Mouse (Mus musculus) lung, postnatal 36 days (tissue): ENCODE measurements around the gene Mllt3.

Source experiments
- DNase-seq: peaks from one replicate; pipeline ENCODE4 v3.0.0; 2022; ENCODE audit warnings: mixed read lengths

Gene Mllt3

DNA sequence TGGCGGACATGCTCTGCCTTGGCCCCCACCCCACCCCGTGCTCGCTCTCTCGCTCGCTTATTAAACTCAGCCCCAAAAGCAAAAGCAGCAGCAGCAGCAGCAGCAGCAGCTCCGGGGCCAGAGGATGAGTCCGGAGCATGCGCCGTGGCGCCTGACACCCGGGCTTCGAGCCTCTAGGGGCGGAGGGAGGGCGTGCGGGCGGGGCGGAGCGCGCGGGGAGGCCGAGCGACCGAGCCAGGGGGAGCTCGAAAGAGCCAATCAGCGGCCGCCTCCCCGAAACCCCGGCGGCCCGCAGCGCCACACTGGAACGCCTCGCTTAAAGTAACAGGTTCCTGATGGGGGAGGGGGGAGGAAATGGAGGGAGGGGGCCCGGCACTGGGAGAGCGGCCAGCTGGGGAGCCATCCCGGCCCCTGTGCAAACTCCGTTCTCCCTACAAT is at the start of gene Mllt3:
Mllt3 (minus strand) TSS at position 149 of the 438 bp plus-strand sequence.
- peak; percentile 96 for DNase-seq

GRCm38 (mm10) chr4:88082381-88082780 is 49.2 kb upstream of the Mllt3 start:
- DNase-seq = no peak

DNA sequence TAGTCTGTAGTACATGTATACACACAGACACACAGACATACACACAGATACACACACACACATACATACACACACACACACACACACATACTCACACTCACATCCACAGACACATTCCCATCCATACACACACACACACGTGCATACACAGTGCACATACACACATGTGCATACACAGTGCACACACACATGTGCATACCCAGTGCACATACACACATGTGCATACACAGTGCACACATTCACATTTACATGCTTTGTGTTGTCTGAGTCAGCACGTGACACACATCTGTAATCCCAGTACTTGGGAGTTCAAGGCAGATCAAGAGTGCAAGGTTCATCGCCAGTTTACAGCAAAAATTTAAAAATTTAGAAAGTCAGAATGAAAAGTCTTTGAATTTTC is 48.7 kb upstream of the Mllt3 start:
- DNase-seq = no peak

DNA sequence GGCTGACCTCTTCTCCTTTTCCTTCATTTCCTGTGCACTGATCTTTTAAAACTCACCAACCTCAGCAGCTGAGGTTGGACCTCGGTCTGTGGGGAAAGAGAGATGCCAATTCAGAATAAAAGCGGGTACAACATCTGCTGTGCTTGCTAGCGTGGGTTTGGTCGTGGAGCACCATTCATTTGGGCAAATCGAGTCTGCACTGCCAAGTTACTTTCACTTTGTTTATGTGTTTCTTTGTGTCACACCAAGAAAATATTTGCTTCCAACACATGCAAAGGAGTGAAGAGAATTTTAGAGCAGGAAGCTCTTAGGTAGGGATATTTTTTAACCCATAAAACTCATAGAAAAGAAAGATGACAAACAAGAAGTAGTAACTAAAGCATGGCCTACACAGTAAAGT is 48.3 kb upstream of the Mllt3 start:
- no peak for DNase-seq

DNA sequence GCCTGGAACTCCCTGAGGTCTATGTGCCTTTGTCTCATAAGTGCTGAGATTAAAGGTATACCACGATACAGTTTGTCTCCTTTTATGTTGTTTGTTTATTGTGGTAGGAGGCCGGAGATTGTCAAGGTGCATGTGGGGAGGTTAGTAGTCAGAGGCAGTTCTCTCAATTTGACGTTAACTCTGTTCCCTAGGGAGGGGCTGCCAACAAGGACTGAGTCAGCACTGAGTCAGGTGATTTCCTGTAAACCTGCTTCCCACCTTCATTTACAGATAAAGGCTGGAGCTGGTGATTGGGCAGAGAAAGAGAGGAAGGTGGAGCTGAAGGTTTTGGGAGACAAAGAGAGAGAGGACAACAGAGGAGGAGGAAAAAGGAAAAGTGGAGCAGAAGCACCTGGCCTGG is 45.8 kb upstream of the Mllt3 start:
- DNase-seq = no peak

DNA sequence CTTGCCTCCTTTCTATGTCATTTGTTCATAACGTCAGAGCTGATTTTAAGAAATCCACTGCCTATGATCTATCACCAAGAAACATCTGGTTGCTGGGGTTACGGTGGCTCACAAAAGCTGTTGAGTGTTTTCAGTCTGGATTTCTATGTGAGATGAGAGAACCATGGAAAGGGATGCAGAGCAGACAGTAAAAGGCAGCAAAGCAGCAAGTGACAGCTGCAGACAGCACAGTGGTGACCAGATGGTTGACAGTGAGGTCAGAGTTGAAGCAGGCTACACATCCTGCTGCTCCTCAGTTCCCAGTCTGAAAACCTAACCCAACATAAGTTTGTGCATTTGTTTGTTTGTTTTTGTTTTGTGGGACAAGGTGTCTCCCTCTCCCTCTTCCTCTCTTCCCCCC is 42.2 kb upstream of the Mllt3 start:
- no peak for DNase-seq

- peak; percentile 2 for DNase-seq
These were observed 13.1 kb upstream of the Mllt3 start for GRCm38 (mm10) chr4:88046280-88046679.

DNA sequence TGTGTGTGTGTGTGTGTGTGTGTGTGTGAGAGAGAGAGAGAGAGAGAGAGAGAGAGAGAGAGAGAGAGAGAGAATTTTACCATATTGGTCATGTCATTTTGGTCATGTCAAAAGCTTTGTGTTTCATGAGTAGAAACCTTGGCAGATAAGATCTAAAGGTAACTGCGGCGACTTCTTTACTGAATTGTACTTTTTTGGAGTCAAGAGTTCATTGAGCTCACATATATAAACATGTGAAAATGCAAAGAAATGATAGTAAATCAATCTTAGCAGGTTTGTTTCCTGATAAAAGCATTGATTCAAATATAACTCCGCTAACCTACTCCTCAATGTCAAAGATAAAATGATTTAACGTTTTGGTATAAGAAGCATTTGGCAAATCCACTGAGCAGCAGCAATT is 12.0 kb upstream of the Mllt3 start:
- DNase-seq = no peak

DNA sequence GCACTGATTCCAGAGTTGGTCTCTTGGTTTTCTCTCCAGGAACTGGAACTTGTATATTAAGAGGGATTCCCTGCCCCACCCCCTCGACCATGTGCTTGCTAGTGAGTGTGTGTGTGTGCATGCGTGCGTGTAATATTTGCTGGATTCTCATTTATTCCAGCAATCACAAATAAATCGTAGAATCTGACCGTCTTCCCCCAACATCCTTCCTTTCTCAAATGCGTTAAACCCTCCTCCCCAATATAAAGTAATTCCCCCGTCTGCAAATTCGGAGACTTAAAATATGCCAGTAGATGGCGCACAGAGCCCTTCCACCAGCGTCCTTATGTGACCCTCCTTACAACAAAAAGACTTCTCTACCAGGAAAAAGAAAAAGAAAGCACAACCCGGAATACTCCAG is 2.2 kb upstream of the Mllt3 start:
- peak; percentile 84 for DNase-seq

DNA sequence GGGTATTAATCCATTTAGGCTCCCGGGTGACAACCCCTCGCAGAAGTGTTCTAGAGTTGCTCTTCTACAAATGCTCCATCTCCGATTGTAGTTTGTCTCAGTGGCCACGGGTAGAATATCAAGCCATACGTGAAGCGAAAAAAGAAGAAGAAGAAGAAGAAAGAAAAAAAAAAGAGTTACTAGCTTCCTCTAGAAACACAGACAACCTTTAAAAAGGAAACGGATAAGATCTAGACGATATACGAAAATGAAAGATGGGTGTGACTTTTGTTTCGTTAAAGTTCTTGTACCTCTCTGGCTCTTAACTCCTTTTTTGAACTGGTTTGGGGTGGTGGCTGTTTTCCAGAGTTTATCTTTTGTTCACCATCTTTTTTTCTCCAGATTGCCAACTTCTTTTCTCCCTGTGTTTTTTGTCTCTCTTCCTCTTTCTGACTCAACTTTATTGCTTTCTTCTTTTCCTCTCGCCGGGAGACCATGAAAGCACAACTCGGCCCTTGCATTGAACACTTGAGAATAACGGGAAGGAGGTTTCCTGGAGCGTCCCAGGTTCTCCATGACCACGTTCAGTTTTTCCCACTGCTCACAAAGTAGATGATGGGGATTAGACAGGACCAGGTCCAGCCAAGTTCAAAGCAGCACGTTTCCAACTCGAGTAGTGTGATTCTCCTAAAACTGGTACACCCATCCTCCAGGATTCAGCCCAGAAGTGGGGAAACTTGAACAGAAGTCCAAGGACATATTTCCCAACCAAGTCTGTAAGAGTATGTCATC is 1.4 kb upstream of the Mllt3 start:
- DNase-seq = no peak

GRCm38 (mm10) chr4:88033729-88034386 is 694 bp upstream of the Mllt3 start:
- DNase-seq = peak; percentile 33

DNA sequence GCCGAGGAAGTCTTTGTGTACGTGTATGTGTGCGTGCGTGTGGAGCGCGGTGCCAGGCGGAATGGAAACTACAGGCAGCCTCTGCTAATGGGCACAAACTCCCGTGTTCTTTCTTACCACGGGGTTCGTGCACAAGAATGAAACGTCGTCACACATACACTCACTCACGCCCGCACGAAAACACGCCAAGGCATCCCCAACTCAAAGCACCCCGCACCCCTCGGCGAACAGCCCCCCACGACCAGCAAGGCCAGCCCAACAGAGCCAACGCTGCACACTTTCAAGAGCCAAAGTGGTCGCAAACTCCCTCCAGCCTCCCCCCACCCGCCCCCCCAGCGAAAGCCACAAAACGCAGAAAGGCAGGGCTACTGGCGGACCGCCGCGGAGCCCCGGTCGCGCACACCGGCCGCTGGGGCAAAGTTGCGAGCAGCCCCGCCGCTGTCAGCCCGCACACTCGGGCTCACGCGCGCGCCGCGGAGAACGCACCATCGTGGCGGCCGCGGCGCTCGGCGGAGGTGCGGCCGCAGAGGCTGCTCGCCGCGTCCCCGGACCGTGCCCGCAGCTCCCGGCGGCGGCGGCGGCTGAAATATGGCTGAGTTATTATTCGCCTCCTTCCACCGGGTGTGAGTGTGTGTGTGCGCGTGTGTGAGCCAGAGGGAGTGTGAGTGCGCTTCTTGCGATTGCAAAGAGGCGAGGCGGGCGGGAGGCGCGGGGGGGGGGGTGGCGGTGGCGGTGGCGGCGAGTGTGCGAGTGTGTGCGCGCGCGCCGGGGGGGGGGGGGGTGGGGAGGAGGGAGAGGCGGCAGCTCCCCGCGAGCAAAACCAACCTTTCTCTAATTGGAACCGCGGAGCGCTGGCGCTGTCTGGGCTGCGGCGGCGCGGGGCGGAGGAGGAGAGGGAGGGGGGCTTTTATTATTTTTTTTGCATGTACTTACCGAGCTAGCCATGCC is 739 bp downstream of the Mllt3 start:
- DNase-seq = peak; percentile 54

- DNase-seq = peak; percentile 47
These were observed 1.7 kb downstream of the Mllt3 start for GRCm38 (mm10) chr4:88031211-88032150.

DNA sequence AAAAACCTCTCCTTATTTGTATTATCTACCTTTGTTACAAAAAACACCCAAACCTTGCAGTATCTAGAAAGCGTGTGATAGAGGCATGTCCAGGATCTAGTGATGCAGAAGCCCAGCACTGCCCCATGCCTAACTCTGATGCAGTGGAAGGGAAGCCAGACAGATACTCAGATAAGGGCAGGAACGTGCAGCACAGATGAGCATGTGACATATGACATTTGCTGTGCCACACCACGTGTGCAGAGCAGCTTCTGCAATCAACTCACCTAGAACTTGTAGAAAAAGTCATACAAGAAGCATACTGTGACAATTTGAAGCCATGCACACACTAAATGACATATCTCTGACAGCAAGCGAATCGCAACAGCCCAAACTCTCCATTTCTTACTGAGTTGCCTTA is 9.6 kb downstream of the Mllt3 start:
- DNase-seq = no peak

GRCm38 (mm10) chr4:88022623-88023022 is 10.5 kb downstream of the Mllt3 start:
- peak; percentile 42 for DNase-seq

- no peak for DNase-seq
These were observed 12.7 kb downstream of the Mllt3 start for GRCm38 (mm10) chr4:88020421-88020820.

- no peak for DNase-seq
These were observed 13.5 kb downstream of the Mllt3 start for GRCm38 (mm10) chr4:88019645-88020044.

- DNase-seq = peak; percentile 69
These were observed 15.5 kb downstream of the Mllt3 start for GRCm38 (mm10) chr4:88017452-88018350.

DNA sequence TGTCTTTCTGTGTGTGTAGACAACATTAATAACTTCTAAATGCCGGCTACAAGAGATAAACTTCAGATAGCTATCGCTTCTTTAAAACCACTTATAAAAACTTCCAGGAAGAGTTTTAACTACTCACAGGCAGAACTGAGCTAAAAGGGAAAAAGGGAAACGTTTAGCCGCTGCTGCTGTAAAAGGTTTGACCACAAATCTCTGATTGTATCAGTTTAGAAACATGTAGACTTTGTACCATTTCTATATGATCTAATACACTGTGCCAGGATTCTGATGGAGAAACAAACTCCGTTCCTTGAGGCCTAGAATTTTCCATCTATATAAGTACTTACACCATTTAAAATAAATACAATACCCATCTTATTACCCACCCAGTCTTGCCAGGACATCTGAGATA is 17.4 kb downstream of the Mllt3 start:
- no peak for DNase-seq

GRCm38 (mm10) chr4:88015261-88015660 is 17.9 kb downstream of the Mllt3 start:
- DNase-seq = no peak

GRCm38 (mm10) chr4:88012774-88013173 is 20.4 kb downstream of the Mllt3 start:
- no peak for DNase-seq
